Mouse (Mus musculus): Measurements from ENCODE around the gene Hist1h4k. TPM values are rescaled to one million over a fixed set of nuclear protein-coding genes. Genes with fewer than 3 reads are reported as not detected.

The Hist1h4k gene
- total and polyA plus RNA-seq, 3 experiments: 19.1 to 3,283 TPM; not detected in 1

DNA sequence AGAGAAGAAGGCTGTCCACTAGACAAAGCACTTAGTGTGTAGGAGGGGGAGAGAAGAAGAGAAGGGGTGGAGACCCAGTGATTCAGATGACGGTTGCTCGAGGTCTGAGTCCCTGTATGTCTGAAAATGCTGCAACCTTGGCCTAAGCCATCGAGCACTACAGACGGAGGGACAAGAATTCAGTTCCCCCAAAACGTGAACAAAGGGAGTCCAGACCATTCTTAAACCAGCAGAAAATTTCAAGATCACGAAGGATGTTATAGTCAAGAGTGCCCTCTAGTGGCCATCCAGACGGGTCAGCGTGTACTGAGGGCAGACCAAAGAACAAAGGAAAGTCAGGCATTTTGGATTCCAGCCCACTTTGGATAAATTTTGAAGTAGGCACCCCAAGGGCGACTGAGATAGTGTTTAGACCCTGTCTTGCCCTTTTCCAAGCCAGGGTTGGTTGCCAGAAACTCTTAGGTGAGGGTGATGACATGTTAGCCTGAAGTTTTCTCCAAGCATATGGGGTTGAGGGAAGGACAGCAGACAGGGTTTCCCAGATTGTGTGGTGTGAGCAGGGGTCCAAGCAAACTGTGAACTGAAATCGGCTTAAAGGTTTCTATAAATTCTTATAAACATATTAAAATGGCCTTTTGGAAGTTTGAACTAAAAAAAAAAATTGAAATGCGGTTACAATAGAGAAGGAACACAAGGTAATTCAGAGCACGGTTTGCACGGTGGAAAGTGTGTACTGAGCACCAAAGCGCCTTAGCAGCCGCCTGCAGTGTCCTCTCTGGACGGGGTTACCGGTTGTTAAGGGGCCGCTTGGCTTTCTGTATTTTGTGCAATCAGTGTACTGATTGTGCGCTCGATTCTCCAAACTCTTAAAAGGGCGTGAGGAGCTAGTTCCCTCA, 16.0 kb downstream of the Hist1h4k start:
- Histone ChIP-seq H3K4me1 (ENCODE audit: control insufficient read depth in 1 of 2, insufficient read depth in 2 of 2, low read length in 2 of 2) (peaks cover 0 to 10% of the 10 kb centered on the region in 2 experiments; a peak in 2 of 4 replicates), H3K79me2 (ENCODE audit: control insufficient read depth, insufficient read depth, low read length, poor library complexity) (no peaks in the 10 kb centered on the region; the same call in 1 of the 2 replicates), H3K27ac (ENCODE audit: control insufficient read depth, low read depth, low read length) (peak overlapping the region; percentile 95), H3K27me3 (ENCODE audit: control insufficient read depth in 1 of 2, insufficient read depth in 2 of 2, low read length in 2 of 2) (no peaks in the 10 kb centered on the region), H3K36me3 (ENCODE audit: control insufficient read depth in 1 of 2, insufficient read depth in 2 of 2, low read length in 2 of 2) (peaks cover 0 to 4% of the 10 kb centered on the region in 2 experiments; a peak in 2 of 4 replicates), H3K4me3 (ENCODE audit: control insufficient read depth in 1 of 2, insufficient read depth in 1 of 2, low read depth in 2 of 2, low read length in 2 of 2) (peak overlapping the region; percentile 17 to 46), H3K9ac (ENCODE audit: control insufficient read depth, low read depth, low read length, poor library complexity, severe bottlenecking) (peak overlapping the region; percentile 83), H3K9me3 (replicated peaks; ENCODE audit: insufficient read depth, low read length) (no peaks in the 10 kb centered on the region)
- no peak for TF ChIP-seq CHD1 (IDR thresholded peaks at IDR 0.05; ENCODE audit: low read depth, low read length)
- peak; percentile 21; the same call in 1 of the 2 replicates for TF ChIP-seq HCFC1 (IDR thresholded peaks at IDR 0.05; ENCODE audit: low read depth, low read length)
- no peak for TF ChIP-seq USF2 (IDR thresholded peaks at IDR 0.05; ENCODE audit: borderline replicate concordance in 1 of 2, insufficient read depth in 1 of 2, low read depth in 1 of 2, low read length in 2 of 2)
- TF ChIP-seq KAT2A (conservative IDR thresholded peaks at IDR 0.05; ENCODE audit: low read depth, low read length): no peak
- no peak for TF ChIP-seq MYB (IDR thresholded peaks at IDR 0.05; ENCODE audit: low read depth, low read length)
- peak; percentile 76 to 91 (median 79) for TF ChIP-seq CTCF (IDR thresholded peaks at IDR 0.05 in 2 of 3, conservative IDR thresholded peaks at IDR 0.05 in 1 of 3; ENCODE audit: control insufficient read depth in 1 of 3, insufficient read depth in 1 of 3, low read depth in 2 of 3, low read length in 3 of 3, poor library complexity in 1 of 3, severe bottlenecking in 1 of 3)
- TF ChIP-seq GATA1 (IDR thresholded peaks at IDR 0.05; ENCODE audit: low read depth, low read length): no peak
- 0 out of 2 replicates have a peak, but pooled peaks have one; percentile 9 for TF ChIP-seq CHD2 (IDR thresholded peaks at IDR 0.05; ENCODE audit: low read length)
- TF ChIP-seq UBTF (IDR thresholded peaks at IDR 0.05; ENCODE audit: borderline replicate concordance, insufficient read depth, low read depth, low read length): no peak
- TF ChIP-seq TCF12 (IDR thresholded peaks at IDR 0.05; ENCODE audit: low read depth, low read length): no peak
- TF ChIP-seq SMC3 (IDR thresholded peaks at IDR 0.05; ENCODE audit: low read depth, low read length): peak; percentile 65
- peak; percentile 80 for TF ChIP-seq MYC (IDR thresholded peaks at IDR 0.05; ENCODE audit: low read depth, low read length)
- peak; percentile 65 for TF ChIP-seq MXI1 (IDR thresholded peaks at IDR 0.05; ENCODE audit: low read depth, low read length)
- TF ChIP-seq BHLHE40 (IDR thresholded peaks at IDR 0.05; ENCODE audit: borderline replicate concordance, low read depth, low read length): no peak
- peak; percentile 87 for TF ChIP-seq RAD21 (IDR thresholded peaks at IDR 0.05; ENCODE audit: low read depth, low read length)
- TF ChIP-seq TBP (IDR thresholded peaks at IDR 0.05; ENCODE audit: low read depth, low read length): 0 out of 2 replicates have a peak, but pooled peaks have one; percentile 33
- no peak for TF ChIP-seq ZMIZ1 (IDR thresholded peaks at IDR 0.05; ENCODE audit: low read depth, low read length)
- no peak for TF ChIP-seq POLR2A (IDR thresholded peaks at IDR 0.05; ENCODE audit: control insufficient read depth in 1 of 2, insufficient read depth in 1 of 2, low read depth in 1 of 2, low read length in 2 of 2, poor library complexity in 1 of 2)
- TF ChIP-seq ZNF384 (IDR thresholded peaks at IDR 0.05; ENCODE audit: low read depth, low read length): no peak
- TF ChIP-seq MEF2A (IDR thresholded peaks at IDR 0.05; ENCODE audit: extremely low read depth, insufficient replicate concordance, low read depth, low read length, poor library complexity, severe bottlenecking): no peak
- TF ChIP-seq SIN3A (IDR thresholded peaks at IDR 0.05; ENCODE audit: low read length): peak; percentile 75
- TF ChIP-seq NELFE (IDR thresholded peaks at IDR 0.05; ENCODE audit: low read depth, low read length): no peak
- TF ChIP-seq TAL1 (IDR thresholded peaks at IDR 0.05; ENCODE audit: low read length): no peak
- peak; percentile 67 for TF ChIP-seq ZC3H11A (IDR thresholded peaks at IDR 0.05; ENCODE audit: low read depth, low read length)
- TF ChIP-seq ETS1 (IDR thresholded peaks at IDR 0.05; ENCODE audit: low read depth, low read length): no peak
- no peak for TF ChIP-seq ZKSCAN1 (IDR thresholded peaks at IDR 0.05; ENCODE audit: low read depth, low read length)
- no peak for TF ChIP-seq GABPA (IDR thresholded peaks at IDR 0.05; ENCODE audit: low read depth, low read length)
- no peak for TF ChIP-seq EP300 (IDR thresholded peaks at IDR 0.05; ENCODE audit: low read depth in 1 of 2, low read length in 2 of 2)
- no peak for TF ChIP-seq POLR2AphosphoS2 (IDR thresholded peaks at IDR 0.05; ENCODE audit: low read length)
- peak; percentile 93 for DNase-seq (ENCODE audit: low read depth, low spot score)
